Mouse (Mus musculus) small intestine, adult 2 months (tissue): Measurements from ENCODE around the gene Vmn2r100. TPM values are rescaled to one million over a fixed set of nuclear protein-coding genes. Genes with fewer than 3 reads are reported as not detected.

Source experiments
- H3K27ac ChIP-seq: fragments of 200-500 bp; 2 replicates; pipeline ENCODE4 v1.5.1; 2012; ENCODE audit warnings: low read depth, low read length, control low read depth, inconsistent platforms; ENCODE audit not compliant: insufficient read depth
- H3K27me3 ChIP-seq: fragments of 200-500 bp; 2 replicates; pipeline ENCODE4 v1.6.1; 2012; ENCODE audit warnings: mild to moderate bottlenecking, moderate library complexity, low read length, inconsistent platforms; ENCODE audit not compliant: control insufficient read depth, insufficient read depth
- H3K36me3 ChIP-seq: fragments of 200-500 bp; 2 replicates; pipeline ENCODE4 v1.6.1; 2012; ENCODE audit warnings: mild to moderate bottlenecking, low read length, control low read depth, inconsistent platforms; ENCODE audit not compliant: control insufficient read depth, insufficient read depth
- H3K4me1 ChIP-seq: fragments of 200-500 bp; 2 replicates; pipeline ENCODE4 v1.6.1; 2012; ENCODE audit warnings: low read length, inconsistent platforms, mixed read lengths; ENCODE audit not compliant: control insufficient read depth, insufficient read depth, insufficient read length
- H3K4me3 ChIP-seq: fragments of 200-500 bp; 2 replicates; pipeline ENCODE4 v1.5.1; 2012; ENCODE audit warnings: low read depth, mild to moderate bottlenecking, control low read depth, inconsistent platforms, low read length, moderate library complexity
- CTCF ChIP-seq: fragments of 200-500 bp; IDR thresholded peaks from 2 replicates; pipeline ENCODE4 v1.5.1; 2012; ENCODE audit warnings: low read depth, mild to moderate bottlenecking, control low read depth, inconsistent platforms, low read length, moderate library complexity, mixed read lengths; ENCODE audit not compliant: insufficient replicate concordance, insufficient read length; ENCODE audit errors: extremely low read depth
- POLR2A ChIP-seq: fragments of 200-500 bp; IDR thresholded peaks from 2 replicates; pipeline ENCODE4 v1.6.1; 2012; ENCODE audit warnings: low read depth, mild to moderate bottlenecking, control low read depth, inconsistent platforms, low read length, moderate library complexity
- polyA plus RNA-seq: library from polyadenylated mRNA; depleted of rRNA; stranded (reverse); fragments of >200 nt; gene quantifications from 2 replicates; pipeline ENCODE4 v1.2.3, GENCODE M21; 2012; rRNA removed

Vmn2r100 gene
- not detected in 2 replicates for polyA plus RNA-seq

GRCm38 (mm10) chr17:19504432-19504831 is at the start of gene Vmn2r100:
Vmn2r100 (plus strand) TSS chr17:19504732.
- H3K4me3 ChIP-seq = no peak within 1 kb of the TSS
- no peaks in the 10 kb centered on the region for H3K27me3 ChIP-seq
- H3K4me1 ChIP-seq = no peaks in the 10 kb centered on the region
- H3K27ac ChIP-seq = no peak within 1 kb of the TSS
- no peak for TF ChIP-seq POLR2A
- TF ChIP-seq CTCF = no peak
- no peaks in the 10 kb centered on the region for H3K36me3 ChIP-seq

GRCm38 (mm10) chr17:19482866-19483265 is 21.7 kb upstream of the Vmn2r100 start:
- H3K36me3 ChIP-seq = no peaks in the 10 kb centered on the region
- H3K27me3 ChIP-seq = no peaks in the 10 kb centered on the region
- H3K4me1 ChIP-seq = no peaks in the 10 kb centered on the region
- H3K27ac ChIP-seq = no peak overlapping the region
- TF ChIP-seq POLR2A = no peak
- TF ChIP-seq CTCF = no peak
- H3K4me3 ChIP-seq = no peak overlapping the region

GRCm38 (mm10) chr17:19576927-19577326 is 72.4 kb downstream of the Vmn2r100 start, which contains the start of gene Vmn2r101:
Vmn2r101 (plus strand) TSS chr17:19577227.
- H3K4me3 ChIP-seq = no peak within 1 kb of the TSS
- no peaks in the 10 kb centered on the region for H3K4me1 ChIP-seq
- H3K27me3 ChIP-seq = no peaks in the 10 kb centered on the region
- H3K36me3 ChIP-seq = no peaks in the 10 kb centered on the region
- TF ChIP-seq POLR2A (no peak), CTCF (no peak)
- H3K27ac ChIP-seq = no peak within 1 kb of the TSS

Other genes starting within 250 kb of the Vmn2r100 start
- gene Vmn2r99, start 142.8 kb upstream of the Vmn2r100 start, polyA plus RNA-seq = not detected in 2 replicates
- not detected in 2 replicates for gene Vmn2r101, start 72.5 kb downstream of the Vmn2r100 start, polyA plus RNA-seq
- gene Vmn2r102, start 155.6 kb downstream of the Vmn2r100 start, polyA plus RNA-seq = not detected in 2 replicates